Mouse (Mus musculus): ENCODE measurements around the gene Ehbp1. TPM values are rescaled to one million over a fixed set of nuclear protein-coding genes. Genes with fewer than 3 reads are reported as not detected.

Ehbp1 gene
- polyA plus RNA-seq, 1 experiment from 2014 or later, result 7.9 TPM

DNA sequence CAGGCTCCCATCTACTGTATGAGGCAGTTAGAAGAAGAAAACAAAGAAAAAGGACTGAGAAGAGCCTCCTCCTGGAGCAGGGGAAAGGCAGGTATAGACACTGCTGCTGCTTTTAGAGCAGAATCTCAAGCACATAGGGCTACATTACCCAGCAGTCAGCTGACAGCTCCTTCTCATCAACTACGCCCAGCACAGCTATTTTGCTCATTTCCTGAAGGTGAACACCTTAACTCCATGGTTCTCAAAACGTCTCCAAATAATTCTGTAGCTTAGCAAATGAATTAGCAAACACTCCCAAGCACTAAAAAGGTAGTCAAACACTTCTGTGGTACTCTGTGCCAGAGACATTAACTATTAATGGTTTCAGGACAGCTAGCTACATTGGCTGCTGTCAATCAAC is 278.7 kb downstream of the Ehbp1 start:
- Histone ChIP-seq H3K36me3 (0 out of 2 replicates have a peak, but pooled peaks cover 2% of the 10 kb centered on the region), H3K9me3 (replicated peaks) (no peaks in the 10 kb centered on the region), H3K27me3 (ENCODE audit: low read depth, poor library complexity, severe bottlenecking) (no peaks in the 10 kb centered on the region), H3K4me1 (no peaks in the 10 kb centered on the region), H3K27ac (no peak overlapping the region), H3K4me3 (no peak overlapping the region)
- DNase-seq (ENCODE audit: low spot score), result no peak
- WGBS, result 68% methylated on average over 2 of the region's 2 CpGs

GRCm38 (mm10) chr11:22061660-22062059 is 280.4 kb downstream of the Ehbp1 start:
- Histone ChIP-seq H3K9me3 (replicated peaks) (no peaks in the 10 kb centered on the region), H3K27ac (no peak overlapping the region), H3K36me3 (0 out of 2 replicates have a peak, but pooled peaks cover 2% of the 10 kb centered on the region), H3K4me1 (no peaks in the 10 kb centered on the region), H3K27me3 (ENCODE audit: low read depth, poor library complexity, severe bottlenecking) (no peaks in the 10 kb centered on the region), H3K4me3 (no peak overlapping the region)
- 90% methylated on average over 4 of the region's 4 CpGs for WGBS
- no peak for DNase-seq (ENCODE audit: low spot score)

- no peaks in the 10 kb centered on the region for H3K4me1 ChIP-seq
- no peaks in the 10 kb centered on the region for H3K27me3 ChIP-seq (ENCODE audit: low read depth, poor library complexity, severe bottlenecking)
- no peak overlapping the region for H3K27ac ChIP-seq
- H3K4me3 ChIP-seq, result no peak overlapping the region
- H3K9me3 ChIP-seq (replicated peaks), result no peaks in the 10 kb centered on the region
- WGBS, result 96% methylated on average over 5 of the region's 5 CpGs
- DNase-seq (ENCODE audit: low spot score), result no peak
- 0 out of 2 replicates have a peak, but pooled peaks cover 2% of the 10 kb centered on the region for H3K36me3 ChIP-seq
Measured at GRCm38 (mm10) chr11:22057538-22057937, 284.6 kb downstream of the Ehbp1 start.

DNA sequence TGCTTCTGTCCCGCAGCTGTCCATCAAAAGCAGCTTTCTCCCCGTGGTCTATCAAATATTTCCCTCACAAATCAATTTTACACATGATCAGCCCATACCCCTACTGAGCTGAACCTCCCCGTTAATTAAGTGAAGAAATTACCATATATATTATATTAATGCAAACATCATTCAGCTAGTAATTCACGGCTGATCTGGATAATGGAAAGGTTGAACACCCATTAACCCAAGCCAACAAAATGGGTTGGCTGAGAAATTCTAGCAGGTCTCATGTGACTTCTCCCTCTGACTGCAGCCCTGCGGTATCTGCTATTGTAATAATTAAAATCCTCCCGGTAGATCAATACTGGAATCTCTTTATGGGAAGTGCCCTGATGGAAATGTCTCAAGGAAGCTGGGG is 286.2 kb downstream of the Ehbp1 start:
- Histone ChIP-seq H3K36me3 (no peaks in the 10 kb centered on the region), H3K4me3 (no peak overlapping the region), H3K27ac (no peak overlapping the region), H3K27me3 (ENCODE audit: low read depth, poor library complexity, severe bottlenecking) (no peaks in the 10 kb centered on the region), H3K9me3 (replicated peaks) (no peaks in the 10 kb centered on the region), H3K4me1 (no peaks in the 10 kb centered on the region)
- WGBS, result 87% methylated on average over 6 of the region's 6 CpGs
- no peak for DNase-seq (ENCODE audit: low spot score)

GRCm38 (mm10) chr11:22053034-22053668 is 288.9 kb downstream of the Ehbp1 start:
- Histone ChIP-seq H3K4me1 (no peaks in the 10 kb centered on the region), H3K27me3 (ENCODE audit: low read depth, poor library complexity, severe bottlenecking) (no peaks in the 10 kb centered on the region), H3K36me3 (no peaks in the 10 kb centered on the region), H3K27ac (no peak overlapping the region), H3K4me3 (no peak overlapping the region), H3K9me3 (replicated peaks) (no peaks in the 10 kb centered on the region)
- no peak for DNase-seq (ENCODE audit: low spot score)
- WGBS, result 81% methylated on average over 10 of the region's 10 CpGs

GRCm38 (mm10) chr11:22050864-22051263 is 291.2 kb downstream of the Ehbp1 start:
- Histone ChIP-seq H3K9me3 (replicated peaks) (no peaks in the 10 kb centered on the region), H3K4me3 (no peak overlapping the region), H3K36me3 (no peaks in the 10 kb centered on the region), H3K27ac (no peak overlapping the region), H3K4me1 (no peaks in the 10 kb centered on the region), H3K27me3 (ENCODE audit: low read depth, poor library complexity, severe bottlenecking) (no peaks in the 10 kb centered on the region)
- WGBS, result 84% methylated on average over 7 of the region's 7 CpGs
- no peak for DNase-seq (ENCODE audit: low spot score)

DNA sequence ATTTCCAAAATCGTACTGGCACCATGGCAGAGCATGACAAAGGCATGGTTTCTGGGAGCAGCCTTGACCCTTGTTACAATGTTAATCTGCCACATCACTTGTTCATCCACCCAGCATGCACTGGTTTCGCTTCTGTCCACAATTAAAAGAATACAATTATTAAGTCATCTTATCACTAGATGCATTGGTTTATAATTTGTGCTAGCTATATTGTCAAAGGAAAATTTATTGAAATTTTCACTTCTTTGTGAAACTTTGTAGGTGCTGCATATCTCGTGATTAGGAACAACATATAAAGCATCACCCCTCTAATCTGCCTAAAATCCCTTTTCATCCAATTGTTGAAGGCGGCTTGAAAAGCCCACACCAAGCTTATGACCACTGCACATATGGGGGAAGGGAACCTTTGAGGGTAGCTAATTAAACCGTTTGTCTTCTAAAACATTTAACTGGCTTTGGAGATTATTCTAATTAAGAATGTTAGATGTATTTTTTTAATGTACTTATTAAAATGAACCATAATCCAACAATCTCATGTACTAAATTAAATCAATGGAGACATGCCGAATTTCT is 302.2 kb downstream of the Ehbp1 start:
- H3K27ac ChIP-seq, result no peak overlapping the region
- WGBS, result 85% methylated on average over 6 of the region's 6 CpGs
- no peaks in the 10 kb centered on the region for H3K27me3 ChIP-seq (ENCODE audit: low read depth, poor library complexity, severe bottlenecking)
- no peak overlapping the region for H3K4me3 ChIP-seq
- DNase-seq (ENCODE audit: low spot score), result no peak
- no peaks in the 10 kb centered on the region for H3K36me3 ChIP-seq
- peaks cover 4% of the 10 kb centered on the region for H3K4me1 ChIP-seq
- no peaks in the 10 kb centered on the region for H3K9me3 ChIP-seq (replicated peaks)

DNA sequence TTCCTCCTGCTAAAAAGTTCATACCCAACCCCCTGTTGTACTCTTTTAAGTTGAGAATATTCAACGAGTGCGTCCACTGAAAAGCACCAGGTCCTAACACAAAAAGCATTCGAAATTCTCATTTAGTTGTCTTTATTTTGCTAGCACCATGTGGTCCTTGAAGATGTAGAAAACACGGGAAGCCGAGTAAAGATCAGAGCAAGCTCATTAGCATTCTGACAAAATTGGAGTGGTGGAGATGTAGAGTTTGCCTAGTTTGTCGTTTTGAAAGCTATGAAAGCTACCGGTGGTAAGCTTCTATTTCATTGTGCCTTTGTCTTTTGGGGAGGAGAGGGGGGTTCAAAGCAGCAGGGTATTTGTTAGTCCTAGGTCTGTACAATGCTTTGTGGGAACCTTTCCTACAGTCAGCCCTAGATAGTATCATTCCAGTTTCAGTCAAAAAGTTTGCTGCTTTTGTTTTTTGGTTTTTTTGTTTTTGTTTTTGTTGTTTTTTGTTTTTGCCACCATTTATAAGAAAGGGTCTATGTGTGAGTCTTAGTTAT is 307.5 kb downstream of the Ehbp1 start:
- Histone ChIP-seq H3K27me3 (ENCODE audit: low read depth, poor library complexity, severe bottlenecking) (no peaks in the 10 kb centered on the region), H3K4me3 (no peak overlapping the region), H3K27ac (no peak overlapping the region), H3K4me1 (no peaks in the 10 kb centered on the region), H3K36me3 (no peaks in the 10 kb centered on the region), H3K9me3 (replicated peaks) (no peaks in the 10 kb centered on the region)
- WGBS, result 57% methylated on average over 7 of the region's 7 CpGs
- no peak for DNase-seq (ENCODE audit: low spot score)

DNA sequence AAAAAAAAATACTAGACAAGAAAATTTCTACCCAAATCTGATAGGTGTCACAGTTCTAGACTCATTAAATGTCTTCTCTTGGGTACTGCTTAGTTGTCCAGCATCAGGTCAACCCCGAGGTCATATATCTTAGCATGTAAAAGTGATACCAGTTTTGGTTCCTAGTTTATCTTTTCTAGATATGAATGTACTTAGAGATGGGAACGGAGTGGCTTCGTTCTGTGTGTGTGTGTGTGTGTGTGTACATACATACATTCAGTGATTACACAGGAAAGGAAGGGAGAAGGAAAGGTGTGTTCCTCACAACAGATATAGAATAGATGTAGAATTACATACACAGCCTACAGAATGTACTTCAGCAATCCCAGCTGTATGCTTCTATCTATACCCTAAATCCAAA is 308.5 kb downstream of the Ehbp1 start:
- no peaks in the 10 kb centered on the region for H3K9me3 ChIP-seq (replicated peaks)
- H3K36me3 ChIP-seq, result no peaks in the 10 kb centered on the region
- no peak overlapping the region for H3K4me3 ChIP-seq
- H3K27me3 ChIP-seq (ENCODE audit: low read depth, poor library complexity, severe bottlenecking), result no peaks in the 10 kb centered on the region
- no peaks in the 10 kb centered on the region for H3K4me1 ChIP-seq
- DNase-seq (ENCODE audit: low spot score), result no peak
- 89% methylated on average over 3 of the region's 3 CpGs for WGBS
- no peak overlapping the region for H3K27ac ChIP-seq

GRCm38 (mm10) chr11:22020602-22021001 is 321.5 kb downstream of the Ehbp1 start:
- Histone ChIP-seq H3K36me3 (no peaks in the 10 kb centered on the region), H3K27me3 (ENCODE audit: low read depth, poor library complexity, severe bottlenecking) (no peaks in the 10 kb centered on the region), H3K9me3 (replicated peaks) (no peaks in the 10 kb centered on the region), H3K4me3 (no peak overlapping the region), H3K27ac (no peak overlapping the region), H3K4me1 (no peaks in the 10 kb centered on the region)
- WGBS, result 94% methylated on average over 2 of the region's 2 CpGs
- no peak for DNase-seq (ENCODE audit: low spot score)

DNA sequence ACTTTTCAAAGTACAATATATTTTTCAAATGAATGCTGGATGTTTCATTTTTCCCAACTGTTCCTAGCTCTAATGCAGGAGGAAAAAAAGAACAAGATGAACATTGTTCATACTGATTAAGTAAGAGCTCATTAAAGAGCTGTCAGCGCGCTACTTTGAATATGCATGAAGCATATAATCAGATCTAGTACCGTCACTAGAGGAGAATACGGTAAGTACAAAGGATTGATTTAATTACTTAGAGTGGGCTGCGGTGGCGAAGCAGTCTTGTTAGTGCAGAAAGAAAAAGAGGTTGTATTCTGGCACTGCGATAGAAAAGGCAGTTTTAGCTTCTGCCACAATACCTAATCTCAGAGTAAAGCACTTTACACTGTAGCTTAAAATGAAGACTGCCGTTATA is 324.6 kb downstream of the Ehbp1 start:
- no peak for DNase-seq (ENCODE audit: low spot score)

DNA sequence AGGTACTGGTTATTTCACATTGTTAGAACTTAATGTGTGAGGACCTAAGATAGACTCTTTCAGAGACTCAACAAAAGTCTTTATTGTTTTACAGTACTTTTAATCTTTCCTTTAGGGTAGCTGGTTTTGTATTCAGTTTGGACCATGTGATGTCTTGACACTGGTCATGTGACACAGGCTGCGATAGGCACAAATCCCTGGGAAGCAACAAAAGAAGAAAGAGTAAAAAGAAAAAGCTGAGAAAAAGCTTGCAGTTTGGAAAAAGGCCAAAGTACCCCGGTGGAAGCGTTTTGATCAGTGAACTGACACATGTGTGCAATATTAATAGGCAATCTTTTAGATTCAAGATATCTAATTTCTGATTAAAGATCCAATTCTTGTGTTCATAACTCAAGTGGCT is 325.8 kb downstream of the Ehbp1 start:
- no peak for DNase-seq (ENCODE audit: low spot score)
- WGBS, result 92% methylated on average over 3 of the region's 3 CpGs
- Histone ChIP-seq H3K4me1 (no peaks in the 10 kb centered on the region), H3K4me3 (no peak overlapping the region), H3K27me3 (ENCODE audit: low read depth, poor library complexity, severe bottlenecking) (peaks cover 2% of the 10 kb centered on the region; the same call in 1 of the 2 replicates), H3K36me3 (no peaks in the 10 kb centered on the region), H3K27ac (no peak overlapping the region), H3K9me3 (replicated peaks) (no peaks in the 10 kb centered on the region)

More for the DNA sequence above, 324.6 kb downstream of the Ehbp1 start:
- 82% methylated on average over 8 of the region's 8 CpGs for WGBS
- Histone ChIP-seq H3K4me3 (no peak overlapping the region), H3K4me1 (no peaks in the 10 kb centered on the region), H3K27me3 (ENCODE audit: low read depth, poor library complexity, severe bottlenecking) (no peaks in the 10 kb centered on the region), H3K27ac (no peak overlapping the region), H3K9me3 (replicated peaks) (no peaks in the 10 kb centered on the region), H3K36me3 (no peaks in the 10 kb centered on the region)

- WGBS, result 16% methylated on average over 2 of the region's 2 CpGs
- peaks cover 76% of the 10 kb centered on the region for H3K27me3 ChIP-seq (ENCODE audit: low read depth, poor library complexity, severe bottlenecking)
- peaks cover 26% of the 10 kb centered on the region for H3K4me1 ChIP-seq
Measured at GRCm38 (mm10) chr11:22008817-22009216, 333.3 kb downstream of the Ehbp1 start.

More at GRCm38 (mm10) chr11:22008817-22009216, 333.3 kb downstream of the Ehbp1 start:
- Histone ChIP-seq H3K4me3 (no peak overlapping the region), H3K9me3 (replicated peaks) (no peaks in the 10 kb centered on the region), H3K27ac (no peak overlapping the region), H3K36me3 (no peaks in the 10 kb centered on the region)
- DNase-seq (ENCODE audit: low spot score), result no peak
